Comparison of ENCODE assay signal across 18 mouse cellular contexts in genomic region chr14:76263682-76264081, GRCm38 (mm10).
"Had no signal": no experiment of that assay in that cellular context is flagged by ENCODE, and none has a peak within 500 bp of the region (broad histone marks: within the 10 kb centered on the region; RNA-seq: fewer than 3 reads in every experiment).

No protein-coding gene starts in this region.

- H3K36me3 ChIP-seq: midbrain, embryonic 10.5 days; midbrain, embryonic 12.5 days; neural tube, embryonic 13.5 days; neural tube, embryonic 15.5 days had no signal

- H3K4me3 ChIP-seq: midbrain, embryonic 10.5 days; midbrain, embryonic 12.5 days; myocyte; neural tube, embryonic 13.5 days; neural tube, embryonic 15.5 days had no signal

- H3K9ac ChIP-seq: lung, embryonic 14.5 days; midbrain, embryonic 12.5 days; neural tube, embryonic 13.5 days; neural tube, embryonic 15.5 days had no signal

- H3K4me2 ChIP-seq: lung, embryonic 14.5 days; midbrain, embryonic 12.5 days; neural tube, embryonic 13.5 days; neural tube, embryonic 15.5 days had no signal

- ATAC-seq: midbrain, embryonic 16.5 days had no signal

- H3K27ac ChIP-seq: midbrain, embryonic 10.5 days; midbrain, embryonic 12.5 days; neural tube, embryonic 13.5 days; neural tube, embryonic 15.5 days had no signal

- H3K4me1 ChIP-seq: neural tube, embryonic 13.5 days; neural tube, embryonic 15.5 days had no signal

- DNase-seq: lung, embryonic 14.5 days; lung, postnatal 10 days; lung, postnatal 4 days; midbrain, embryonic 14.5 days; retina, postnatal 1 day; right cerebral cortex, adult 18-20 months; right cerebral cortex, postnatal 25 days; right cerebral cortex, postnatal 4 days; spleen, adult 18-20 months; thymus, adult 18-20 months; thymus, postnatal 14 days; thymus, postnatal 36 days had no signal

- H3K27me3 ChIP-seq: midbrain, embryonic 12.5 days; neural tube, embryonic 13.5 days; neural tube, embryonic 15.5 days had no signal

- H3K9me3 ChIP-seq: neural tube, embryonic 13.5 days; neural tube, embryonic 15.5 days had no signal
